Mouse (Mus musculus) forebrain, embryonic 12.5 days (tissue): Measurements from ENCODE around the gene Pimreg. TPM values are rescaled to one million over a fixed set of nuclear protein-coding genes. Genes with fewer than 3 reads are reported as not detected.

ENCODE experiments used
- ATAC-seq: fragments of 200-750 bp; cut with Nextera tagmentation; 2 replicates; pipeline ENCODE4 v1.8.0; 2017; ENCODE audit warnings: moderate TSS enrichment; ENCODE audit not compliant: low FRiP score
- H3K27ac ChIP-seq: fragments of 300-500 bp; sonication (generic); 2 replicates; pipeline ENCODE4 v1.5.1; 2016; ENCODE audit warnings: mild to moderate bottlenecking
- H3K27me3 ChIP-seq: fragments of 300-500 bp; sonication (generic); 2 replicates; pipeline ENCODE4 v1.6.1; 2016; ENCODE audit warnings: mild to moderate bottlenecking
- H3K36me3 ChIP-seq: fragments of 300-500 bp; sonication (generic); replicated peaks from 2 replicates; pipeline ENCODE4 v1.6.1; 2016; ENCODE audit warnings: mild to moderate bottlenecking
- H3K4me1 ChIP-seq: fragments of 300-500 bp; sonication (generic); 2 replicates; pipeline ENCODE4 v1.6.1; 2016
- H3K4me2 ChIP-seq: fragments of 300-500 bp; sonication (generic); 2 replicates; pipeline ENCODE4 v1.6.1; 2016; ENCODE audit warnings: mild to moderate bottlenecking, moderate library complexity
- H3K4me3 ChIP-seq: fragments of 300-500 bp; sonication (generic); replicated peaks from 2 replicates; pipeline ENCODE4 v1.5.1; 2016; ENCODE audit warnings: mild to moderate bottlenecking
- H3K9ac ChIP-seq: fragments of 300-500 bp; sonication (generic); 2 replicates; pipeline ENCODE4 v1.6.1; 2016; ENCODE audit warnings: mild to moderate bottlenecking
- H3K9me3 ChIP-seq: fragments of 300-500 bp; sonication (generic); 2 replicates; pipeline ENCODE4 v1.6.1; 2016
- WGBS: fragments of 180-500 bp; shearing (Covaris S2); methylation state at CpG from one replicate; pipeline ENCODE4 v1.1.7; 2016; 5-methylcytosine and 5-hydroxymethylcytosine counted together
- polyA plus RNA-seq: library from polyadenylated mRNA; unstranded; fragments of >200 nt; fragmentation: Nextera tagmentation; extraction: Ambion mirVana; gene quantifications from 2 replicates; pipeline ENCODE4 v1.2.1, GENCODE M21; 2016

The Pimreg gene
- polyA plus RNA-seq, 1 experiment from 2014 or later: 191 TPM

GRCm38 (mm10) chr11:72014674-72015073, 27.2 kb upstream of the Pimreg start:
- Histone ChIP-seq H3K36me3 (no peaks in the 10 kb centered on the region), H3K27me3 (peaks cover 15% of the 10 kb centered on the region; the same call in 1 of the 2 replicates), H3K4me3 (no peak overlapping the region), H3K4me2 (no peak overlapping the region), H3K9ac (no peak overlapping the region), H3K4me1 (peaks cover 33% of the 10 kb centered on the region), H3K9me3 (no peaks in the 10 kb centered on the region), H3K27ac (no peak overlapping the region)
- no peak for ATAC-seq
- WGBS: 50% methylated on average over 4 of the region's 4 CpGs

- Histone ChIP-seq H3K36me3 (no peaks in the 10 kb centered on the region), H3K27me3 (peaks cover 16% of the 10 kb centered on the region; the same call in 1 of the 2 replicates), H3K4me3 (no peak overlapping the region), H3K4me1 (peaks cover 16% of the 10 kb centered on the region), H3K4me2 (no peak overlapping the region), H3K9me3 (no peaks in the 10 kb centered on the region), H3K27ac (no peak overlapping the region), H3K9ac (no peak overlapping the region)
- no peak for ATAC-seq
- WGBS: 82% methylated on average over 13 of the region's 13 CpGs
Observed at GRCm38 (mm10) chr11:72016518-72017252, 25.1 kb upstream of the Pimreg start.

DNA sequence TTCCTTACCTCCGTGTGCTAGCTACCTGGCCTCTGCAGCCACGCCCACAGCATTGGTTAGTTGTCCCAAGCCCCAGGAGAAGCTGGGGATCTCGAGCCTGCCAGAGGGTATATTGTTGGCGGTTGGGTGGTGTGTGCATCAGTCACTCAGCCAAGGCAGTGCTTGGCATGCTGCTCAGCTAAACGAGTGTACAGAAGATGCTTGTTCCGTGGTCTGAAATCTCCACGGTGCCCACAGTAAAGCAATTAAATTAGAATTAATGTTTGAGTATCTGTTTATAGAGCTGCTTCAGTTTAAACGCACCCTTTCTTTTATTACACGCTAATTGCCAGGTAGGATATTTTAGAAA, 24.6 kb upstream of the Pimreg start:
- Histone ChIP-seq H3K27me3 (peaks cover 16% of the 10 kb centered on the region; the same call in 1 of the 2 replicates), H3K4me1 (peaks cover 11% of the 10 kb centered on the region), H3K36me3 (no peaks in the 10 kb centered on the region), H3K4me2 (no peak overlapping the region), H3K9ac (no peak overlapping the region), H3K4me3 (no peak overlapping the region), H3K9me3 (no peaks in the 10 kb centered on the region), H3K27ac (no peak overlapping the region)
- ATAC-seq: no peak
- 73% methylated on average over 9 of the region's 9 CpGs for WGBS

GRCm38 (mm10) chr11:72021015-72021414, 20.8 kb upstream of the Pimreg start:
- no peak overlapping the region for H3K4me3 ChIP-seq
- peaks cover 7% of the 10 kb centered on the region for H3K4me1 ChIP-seq
- no peak overlapping the region for H3K9ac ChIP-seq
- 0 out of 2 replicates have a peak, but pooled peaks cover 5% of the 10 kb centered on the region for H3K27me3 ChIP-seq
- no peak for ATAC-seq
- H3K27ac ChIP-seq: no peak overlapping the region
- H3K36me3 ChIP-seq: no peaks in the 10 kb centered on the region
- WGBS: 85% methylated on average over 4 of the region's 4 CpGs
- H3K9me3 ChIP-seq: no peaks in the 10 kb centered on the region
- H3K4me2 ChIP-seq: no peak overlapping the region

GRCm38 (mm10) chr11:72022827-72023226, 19.0 kb upstream of the Pimreg start:
- Histone ChIP-seq H3K9ac (no peak overlapping the region), H3K4me2 (no peak overlapping the region), H3K4me1 (peaks cover 7% of the 10 kb centered on the region), H3K27ac (no peak overlapping the region), H3K4me3 (no peak overlapping the region), H3K36me3 (no peaks in the 10 kb centered on the region), H3K27me3 (0 out of 2 replicates have a peak, but pooled peaks cover 5% of the 10 kb centered on the region), H3K9me3 (no peaks in the 10 kb centered on the region)
- 84% methylated on average over 6 of the region's 6 CpGs for WGBS
- no peak for ATAC-seq

- Histone ChIP-seq H3K36me3 (no peaks in the 10 kb centered on the region), H3K4me3 (no peak overlapping the region), H3K9me3 (no peaks in the 10 kb centered on the region), H3K4me2 (no peak overlapping the region), H3K9ac (no peak overlapping the region), H3K27me3 (0 out of 2 replicates have a peak, but pooled peaks cover 5% of the 10 kb centered on the region), H3K4me1 (peaks cover 7% of the 10 kb centered on the region), H3K27ac (no peak overlapping the region)
- no peak for ATAC-seq
- 37% methylated on average over 10 of the region's 10 CpGs for WGBS
Observed at GRCm38 (mm10) chr11:72023581-72023980, 18.3 kb upstream of the Pimreg start.

DNA sequence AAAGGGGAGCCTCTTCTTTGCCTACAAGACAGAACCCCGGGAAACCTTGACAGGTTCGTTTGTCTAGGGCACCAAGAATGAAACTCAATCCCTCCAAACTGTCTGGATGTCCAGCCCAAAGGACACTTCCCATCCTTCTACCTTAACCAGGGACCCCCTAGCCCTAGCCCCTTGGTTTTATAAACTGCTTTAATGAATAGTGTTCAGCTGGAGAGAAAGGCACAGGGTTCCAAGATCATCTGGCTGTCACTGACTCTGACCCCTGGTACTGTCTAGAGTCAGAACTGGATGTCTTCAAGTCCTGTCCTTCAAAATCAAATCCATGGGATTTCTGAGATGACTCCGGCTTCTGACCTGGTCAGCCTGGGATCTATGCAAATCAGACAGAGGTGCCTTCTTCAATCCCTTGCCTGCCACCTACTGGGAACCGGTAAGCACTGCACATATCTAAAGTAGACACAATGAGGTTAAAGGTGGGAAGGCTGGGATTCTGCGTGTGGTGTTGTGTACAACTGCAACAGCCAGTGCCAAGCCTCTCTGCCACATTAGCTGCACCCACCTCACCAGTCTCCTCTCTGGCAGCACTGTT, 17.5 kb upstream of the Pimreg start:
- H3K9me3 ChIP-seq: no peaks in the 10 kb centered on the region
- peak; percentile 53; the same call in 1 of the 2 replicates for ATAC-seq
- no peak overlapping the region for H3K27ac ChIP-seq
- WGBS: 32% methylated on average over 5 of the region's 5 CpGs
- H3K4me1 ChIP-seq: peaks cover 9% of the 10 kb centered on the region
- no peak overlapping the region for H3K4me3 ChIP-seq
- H3K27me3 ChIP-seq: peaks cover 11% of the 10 kb centered on the region; the same call in 1 of the 2 replicates
- H3K4me2 ChIP-seq: no peak overlapping the region
- H3K36me3 ChIP-seq: no peaks in the 10 kb centered on the region
- H3K9ac ChIP-seq: no peak overlapping the region

DNA sequence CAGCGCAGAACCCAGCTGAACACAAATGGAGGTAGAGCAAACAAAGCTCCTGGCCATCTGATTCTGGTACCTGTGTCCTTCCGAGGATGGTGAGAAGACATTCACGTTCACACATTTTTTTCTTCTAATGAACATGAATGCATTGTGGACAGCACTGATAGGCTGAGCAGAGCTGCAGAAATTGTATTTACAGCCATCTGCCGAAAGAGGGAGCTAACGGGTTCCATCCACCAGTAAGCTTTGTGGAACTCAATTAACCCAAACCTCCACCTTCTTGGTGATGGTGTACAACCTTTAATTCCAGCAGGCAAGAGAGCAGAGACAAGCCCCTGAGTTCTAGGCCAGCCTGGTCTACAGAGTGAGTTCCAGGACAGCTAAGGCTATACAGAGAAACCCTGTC, 16.0 kb upstream of the Pimreg start:
- Histone ChIP-seq H3K9me3 (no peaks in the 10 kb centered on the region), H3K36me3 (no peaks in the 10 kb centered on the region), H3K27me3 (peaks cover 24% of the 10 kb centered on the region; the same call in 1 of the 2 replicates), H3K9ac (no peak overlapping the region), H3K4me3 (no peak overlapping the region), H3K4me1 (peaks cover 9% of the 10 kb centered on the region), H3K4me2 (no peak overlapping the region), H3K27ac (no peak overlapping the region)
- ATAC-seq: no peak
- WGBS: 40% methylated on average over 5 of the region's 5 CpGs

DNA sequence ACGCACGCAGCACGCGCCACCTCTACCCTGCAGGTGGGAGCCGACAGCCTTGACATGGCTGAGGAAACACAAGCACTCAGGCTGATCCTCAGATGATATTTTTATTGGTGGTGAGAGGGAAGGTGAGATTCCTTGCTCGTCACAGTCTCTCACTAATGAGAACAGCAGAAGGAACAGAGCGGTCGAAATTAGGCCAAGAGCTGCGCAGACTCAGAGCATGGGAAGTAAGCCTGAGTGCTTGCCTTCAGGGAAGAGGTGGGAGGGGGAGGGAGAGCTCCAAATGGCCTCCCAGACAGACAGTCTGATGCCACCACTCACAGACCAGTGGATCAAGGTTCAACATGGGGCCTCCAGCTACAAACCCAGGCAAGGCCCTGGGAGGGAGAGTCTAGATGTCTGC, 15.3 kb upstream of the Pimreg start:
- Histone ChIP-seq H3K27me3 (peaks cover 21% of the 10 kb centered on the region; the same call in 1 of the 2 replicates), H3K4me1 (peaks cover 9% of the 10 kb centered on the region), H3K4me2 (no peak overlapping the region), H3K27ac (no peak overlapping the region), H3K36me3 (no peaks in the 10 kb centered on the region), H3K9me3 (no peaks in the 10 kb centered on the region), H3K9ac (no peak overlapping the region), H3K4me3 (no peak overlapping the region)
- 91% methylated on average over 9 of the region's 9 CpGs for WGBS
- no peak for ATAC-seq

DNA sequence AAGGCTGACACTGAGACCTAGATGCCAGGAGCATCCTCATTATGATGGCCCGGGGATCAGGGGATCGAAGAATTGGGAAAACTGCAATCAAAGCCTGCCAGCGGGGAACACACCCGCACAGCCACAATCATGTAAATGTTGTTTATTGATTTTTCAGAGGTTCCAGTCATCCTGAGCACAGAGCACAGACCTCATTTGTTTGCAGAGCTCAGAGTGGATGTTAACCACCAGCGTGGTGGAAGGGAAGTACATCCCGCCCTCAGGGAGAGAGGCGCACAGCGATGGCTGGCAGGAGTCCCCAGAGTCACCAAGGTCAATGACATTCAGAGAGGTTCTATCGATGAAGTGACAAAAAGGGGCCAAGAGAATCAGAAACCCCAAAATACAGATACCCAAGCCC, 14.0 kb upstream of the Pimreg start:
- Histone ChIP-seq H3K9me3 (no peaks in the 10 kb centered on the region), H3K27me3 (peaks cover 20% of the 10 kb centered on the region; the same call in 1 of the 2 replicates)

GRCm38 (mm10) chr11:72029143-72029542, 12.7 kb upstream of the Pimreg start:
- peaks cover 4% of the 10 kb centered on the region; the same call in 1 of the 2 replicates for H3K4me1 ChIP-seq
- ATAC-seq: peak; percentile 44; the same call in 1 of the 2 replicates
- H3K27ac ChIP-seq: no peak overlapping the region
- no peaks in the 10 kb centered on the region for H3K36me3 ChIP-seq
- H3K27me3 ChIP-seq: peaks cover 20% of the 10 kb centered on the region; the same call in 1 of the 2 replicates
- H3K9me3 ChIP-seq: no peaks in the 10 kb centered on the region
- H3K4me3 ChIP-seq: no peak overlapping the region
- 26% methylated on average over 23 of the region's 23 CpGs for WGBS
- H3K4me2 ChIP-seq: no peak overlapping the region; the same call in 1 of the 2 replicates
- peak overlapping the region; percentile 8; the same call in 1 of the 2 replicates for H3K9ac ChIP-seq

More for the DNA sequence above, 14.0 kb upstream of the Pimreg start:
- Histone ChIP-seq H3K36me3 (no peaks in the 10 kb centered on the region), H3K4me3 (no peak overlapping the region), H3K4me2 (no peak overlapping the region), H3K27ac (no peak overlapping the region), H3K4me1 (peaks cover 9% of the 10 kb centered on the region), H3K9ac (no peak overlapping the region)
- no peak for ATAC-seq
- WGBS: 93% methylated on average over 9 of the region's 9 CpGs

DNA sequence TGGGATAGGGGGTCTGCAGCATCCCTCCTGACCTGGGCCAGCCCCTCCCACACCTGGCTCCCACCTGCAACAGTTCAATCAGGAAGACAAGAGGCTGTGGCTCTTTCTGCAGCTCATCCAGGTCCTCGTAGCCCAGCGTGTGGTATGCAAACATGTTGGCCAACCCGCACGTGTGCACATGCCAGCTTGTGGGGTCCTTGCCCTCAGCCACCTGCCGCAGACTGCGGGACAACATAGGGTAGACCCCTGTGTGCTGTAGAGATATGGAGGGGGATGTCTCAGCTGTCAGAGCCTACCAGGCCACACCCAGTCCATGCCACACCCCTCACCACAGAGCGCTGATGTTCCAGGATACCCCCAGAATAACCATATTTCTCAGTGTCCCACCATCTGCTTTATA, 10.5 kb upstream of the Pimreg start:
- peaks cover 2% of the 10 kb centered on the region; the same call in 1 of the 2 replicates for H3K4me1 ChIP-seq
- H3K27ac ChIP-seq: no peak overlapping the region
- peaks cover 20% of the 10 kb centered on the region; the same call in 1 of the 2 replicates for H3K27me3 ChIP-seq
- H3K4me3 ChIP-seq: no peak overlapping the region
- WGBS: 96% methylated on average over 7 of the region's 7 CpGs
- ATAC-seq: no peak
- H3K9me3 ChIP-seq: no peaks in the 10 kb centered on the region
- H3K4me2 ChIP-seq: no peak overlapping the region
- no peaks in the 10 kb centered on the region for H3K36me3 ChIP-seq
- H3K9ac ChIP-seq: no peak overlapping the region
